Comparison of ENCODE assay signal across 25 mouse cellular contexts in genomic region chr5:39337917-39338316, GRCm38 (mm10).
"Had no signal": no experiment of that assay in that cellular context is flagged by ENCODE, and none has a peak within 500 bp of the region (broad histone marks: within the 10 kb centered on the region; RNA-seq: fewer than 3 reads in every experiment).

No protein-coding gene starts in this region.

- H3K4me3 ChIP-seq: heart, embryonic 10.5 days; heart, embryonic 12.5 days; hindbrain, embryonic 10.5 days; hindbrain, embryonic 12.5 days; intestine, embryonic 15.5 days; kidney, embryonic 15.5 days; left cerebral cortex, adult 2 months; limb, embryonic 10.5 days; limb, embryonic 12.5 days had no signal

- H3K9me3 ChIP-seq: heart, embryonic 10.5 days; heart, embryonic 12.5 days; hindbrain, embryonic 10.5 days; hindbrain, embryonic 12.5 days; intestine, embryonic 15.5 days; kidney, embryonic 15.5 days; limb, embryonic 10.5 days; limb, embryonic 12.5 days had no signal

- H3K9ac ChIP-seq: heart, embryonic 12.5 days; hindbrain, embryonic 12.5 days; hindbrain, embryonic 14.5 days; intestine, embryonic 15.5 days; kidney, embryonic 15.5 days; limb, embryonic 12.5 days had no signal

- H3K27ac ChIP-seq: heart, embryonic 10.5 days; hindbrain, embryonic 10.5 days; hindbrain, embryonic 12.5 days; hindbrain, embryonic 14.5 days; intestine, embryonic 15.5 days; kidney, embryonic 15.5 days; kidney, postnatal 0 days; left cerebral cortex, adult 2 months; limb, embryonic 10.5 days; limb, embryonic 12.5 days had no signal

- H3K27me3 ChIP-seq: heart, embryonic 12.5 days; hindbrain, embryonic 12.5 days; intestine, embryonic 15.5 days; kidney, embryonic 15.5 days; limb, embryonic 12.5 days had no signal

- H3K36me3 ChIP-seq: heart, embryonic 10.5 days; heart, embryonic 12.5 days; hindbrain, embryonic 10.5 days; hindbrain, embryonic 12.5 days; intestine, embryonic 15.5 days; kidney, embryonic 15.5 days; limb, embryonic 10.5 days; limb, embryonic 12.5 days had no signal

- H3K4me2 ChIP-seq: heart, embryonic 12.5 days; hindbrain, embryonic 12.5 days; hindbrain, embryonic 14.5 days; intestine, embryonic 15.5 days; kidney, embryonic 15.5 days; limb, embryonic 12.5 days; liver, embryonic 11.5 days had no signal

- H3K4me1 ChIP-seq: heart, embryonic 10.5 days; heart, embryonic 12.5 days; hindbrain, embryonic 10.5 days; hindbrain, embryonic 12.5 days; intestine, embryonic 15.5 days; kidney, embryonic 15.5 days; limb, embryonic 10.5 days; limb, embryonic 12.5 days had no signal

- DNase-seq: gastrocnemius, postnatal 14 days; gastrocnemius, postnatal 36 days; heart, adult 18-20 months; heart, postnatal 10 days; heart, postnatal 4 days; kidney, adult 2 months; kidney, adult 9 months; kidney, postnatal 14 days; kidney, postnatal 36 days; liver had no signal

- ATAC-seq: hindbrain, embryonic 16.5 days; inflammation-experienced regulatory T-cells, adult 6 months; intestine, embryonic 15.5 days; intestine, postnatal 0 days had no signal
